Mouse (Mus musculus): ENCODE results near the gene Ttc9c. TPM values are rescaled to one million over a fixed set of nuclear protein-coding genes. Genes with fewer than 3 reads are reported as not detected.
A peak's percentile ranks its signal among the peaks of the same experiment; 100 is the strongest.
"Not testable (repeated sequence)": the region's sequence is repeated elsewhere in the genome, so short reads cannot be mapped to it uniquely, and the experiment has no call there.

Ttc9c gene
- polyA plus RNA-seq, 1 experiment from 2014 or later: 30.9 TPM

DNA sequence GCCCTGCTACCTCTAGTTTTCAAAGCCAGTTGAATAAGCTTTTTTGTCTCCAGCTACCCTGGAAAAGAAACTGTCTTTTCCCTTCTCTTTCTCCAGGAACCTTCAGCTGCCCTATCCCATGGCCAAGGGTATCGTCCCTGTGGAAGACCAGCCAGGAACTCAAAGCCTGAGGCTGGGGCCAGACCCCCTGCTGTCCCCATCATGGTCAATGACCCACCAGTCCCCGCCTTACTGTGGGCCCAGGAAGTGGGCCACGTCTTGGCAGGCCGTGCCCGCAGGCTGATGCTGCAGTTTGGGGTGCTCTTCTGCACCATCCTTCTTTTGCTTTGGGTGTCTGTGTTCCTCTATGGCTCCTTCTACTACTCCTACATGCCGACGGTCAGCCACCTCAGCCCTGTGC is 21.9 kb upstream of the Ttc9c start:
- Histone ChIP-seq H3K4me1 (replicated peaks) (peaks cover 33% of the 10 kb centered on the region), H3K9ac (peak overlapping the region; percentile 68; the same call in 1 of the 2 replicates), H3K27ac (no peak overlapping the region), H3K4me3 (peak overlapping the region; percentile 64), H3K4me2 (peak overlapping the region; percentile 84), H3K9me3 (replicated peaks) (no peaks in the 10 kb centered on the region), H3K36me3 (peaks cover 14% of the 10 kb centered on the region), H3K27me3 (no peaks in the 10 kb centered on the region)
- ATAC-seq (replicated peaks; ENCODE audit: insufficient number of reproducible peaks, insufficient read depth, low FRiP score, low read depth): no peak
- WGBS: 93% methylated on average over 7 of the region's 7 CpGs

DNA sequence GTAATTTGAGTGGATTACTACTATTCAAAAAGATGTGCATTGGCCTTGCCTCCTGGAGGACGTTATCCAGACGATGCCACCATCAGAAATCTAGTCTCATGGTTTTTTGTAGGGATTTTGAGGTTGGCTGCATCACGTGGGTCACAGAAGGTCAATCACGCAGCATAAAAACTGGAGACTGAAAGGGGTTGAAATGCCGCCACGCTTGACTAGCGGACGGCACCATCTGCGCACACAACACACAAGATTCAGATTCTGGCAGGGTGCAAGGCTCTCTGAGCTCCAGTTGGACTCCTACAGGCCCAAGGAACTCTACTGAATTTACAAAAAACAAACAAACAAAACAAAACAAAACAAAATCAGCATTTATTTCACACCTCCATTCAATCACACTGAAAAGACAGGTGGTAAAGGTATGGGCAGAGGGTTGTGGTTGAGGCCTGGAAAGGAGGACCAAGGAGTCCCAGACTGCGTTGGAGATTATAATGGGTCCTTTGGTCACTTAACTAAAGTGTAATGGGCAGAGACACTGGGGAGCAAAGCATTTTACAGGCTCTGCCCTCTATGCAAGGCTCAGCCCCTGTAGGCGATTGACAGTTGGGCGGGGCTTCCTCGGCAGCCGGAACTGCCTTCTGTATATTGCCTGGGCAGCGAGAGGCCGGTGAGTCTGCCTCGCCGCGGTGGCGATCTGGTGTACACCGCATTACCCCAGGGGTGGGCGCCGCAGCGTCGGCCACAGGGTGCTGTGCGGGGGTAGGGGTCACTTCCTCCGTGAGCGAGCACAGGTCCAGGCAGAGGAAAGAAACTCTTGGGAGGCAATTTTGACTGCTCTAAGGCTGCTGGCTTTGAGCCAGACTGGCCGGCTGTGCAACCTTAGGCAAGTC is 21.0 kb upstream of the Ttc9c start:
- no peak overlapping the region for H3K27ac ChIP-seq
- WGBS: 26% methylated on average over 29 of the region's 29 CpGs

DNA sequence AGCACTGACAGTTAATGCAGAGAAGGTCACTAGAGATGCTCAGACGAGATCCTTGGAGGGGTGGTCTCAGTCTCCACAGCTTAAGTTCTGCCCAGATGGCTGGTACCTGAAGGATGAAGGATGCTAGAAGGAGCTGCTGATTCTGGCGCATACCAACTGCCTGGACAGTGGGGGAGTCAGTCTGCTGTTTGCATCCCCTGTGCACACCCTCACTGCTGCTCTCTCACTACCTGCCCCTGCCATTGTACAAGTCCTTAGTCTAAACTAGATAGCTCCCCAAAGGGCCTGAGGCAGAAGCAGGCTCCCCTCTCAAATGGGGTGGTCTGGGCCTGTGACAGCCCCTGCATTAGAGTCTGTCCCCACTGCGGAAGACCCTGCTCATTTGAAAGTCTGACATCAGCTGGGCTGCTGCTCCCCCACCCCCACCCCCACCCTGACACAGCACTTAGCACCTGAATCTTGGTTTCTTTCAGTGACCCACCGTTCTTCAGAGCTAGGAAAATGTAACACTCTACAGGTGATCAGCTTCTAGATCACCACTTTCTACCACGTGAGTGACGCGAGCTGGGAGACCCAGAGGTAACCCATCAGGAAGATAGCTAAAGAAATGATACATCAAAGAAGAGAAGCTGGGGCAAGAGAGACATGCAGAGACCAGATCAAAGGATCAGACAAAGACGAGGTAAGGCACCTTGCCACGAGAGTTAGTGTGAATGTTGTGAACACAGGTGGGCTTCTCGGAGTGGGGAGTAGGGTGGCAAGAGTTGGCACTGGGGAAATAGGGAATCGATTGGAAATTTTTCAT is 20.2 kb upstream of the Ttc9c start, which contains the start of gene Gng3:
Gng3 (minus strand) TSS at position 92 of the 805 bp plus-strand sequence.
- Histone ChIP-seq H3K9ac (peak within 1 kb of the TSS; percentile 76), H3K4me3 (peak within 1 kb of the TSS; percentile 65), H3K4me1 (replicated peaks) (peaks cover 33% of the 10 kb centered on the region), H3K27ac (peak within 1 kb of the TSS; percentile 97), H3K4me2 (peak within 1 kb of the TSS; percentile 95), H3K36me3 (peaks cover 17% of the 10 kb centered on the region; the same call in 1 of the 2 replicates), H3K9me3 (replicated peaks) (no peaks in the 10 kb centered on the region), H3K27me3 (no peaks in the 10 kb centered on the region)
- WGBS: 66% methylated on average over 11 of the region's 11 CpGs
- 0 out of 2 replicates have a peak, but pooled peaks have one; percentile 2 for ATAC-seq (replicated peaks; ENCODE audit: insufficient number of reproducible peaks, insufficient read depth, low FRiP score, low read depth)

More for the DNA sequence above, 21.0 kb upstream of the Ttc9c start:
- Histone ChIP-seq H3K9ac (peak overlapping the region; percentile 68), H3K9me3 (replicated peaks) (no peaks in the 10 kb centered on the region), H3K4me3 (peak overlapping the region; percentile 64), H3K36me3 (peaks cover 10% of the 10 kb centered on the region; the same call in 1 of the 2 replicates), H3K4me1 (replicated peaks) (peaks cover 33% of the 10 kb centered on the region), H3K4me2 (peak overlapping the region; percentile 84), H3K27me3 (no peaks in the 10 kb centered on the region)
- ATAC-seq (replicated peaks; ENCODE audit: insufficient number of reproducible peaks, insufficient read depth, low FRiP score, low read depth): peak; percentile 36

GRCm38 (mm10) chr19:8838041-8838730 is 19.1 kb upstream of the Ttc9c start:
- 20% methylated on average over 15 of the region's 15 CpGs for WGBS
- Histone ChIP-seq H3K36me3 (peaks cover 28% of the 10 kb centered on the region), H3K9ac (peak overlapping the region; percentile 76), H3K4me3 (peak overlapping the region; percentile 65), H3K27me3 (no peaks in the 10 kb centered on the region), H3K27ac (peak overlapping the region; percentile 97), H3K4me1 (replicated peaks) (peaks cover 33% of the 10 kb centered on the region), H3K9me3 (replicated peaks) (no peaks in the 10 kb centered on the region), H3K4me2 (peak overlapping the region; percentile 95)
- ATAC-seq (replicated peaks; ENCODE audit: insufficient number of reproducible peaks, insufficient read depth, low FRiP score, low read depth): no peak

GRCm38 (mm10) chr19:8837251-8837791 is 18.2 kb upstream of the Ttc9c start, which contains the start of gene Bscl2:
Gene Bscl2 (plus strand): TSS chr19:8837467.
- ATAC-seq (replicated peaks; ENCODE audit: insufficient number of reproducible peaks, insufficient read depth, low FRiP score, low read depth): peak; percentile 65
- 1% methylated on average over 35 of the region's 38 CpGs for WGBS
- Histone ChIP-seq H3K4me2 (peak within 1 kb of the TSS; percentile 95), H3K9me3 (replicated peaks) (no peaks in the 10 kb centered on the region), H3K9ac (peak within 1 kb of the TSS; percentile 76), H3K27me3 (no peaks in the 10 kb centered on the region), H3K36me3 (peaks cover 29% of the 10 kb centered on the region), H3K4me1 (replicated peaks) (peaks cover 33% of the 10 kb centered on the region), H3K27ac (peak within 1 kb of the TSS; percentile 97), H3K4me3 (peak within 1 kb of the TSS; percentile 65)

DNA sequence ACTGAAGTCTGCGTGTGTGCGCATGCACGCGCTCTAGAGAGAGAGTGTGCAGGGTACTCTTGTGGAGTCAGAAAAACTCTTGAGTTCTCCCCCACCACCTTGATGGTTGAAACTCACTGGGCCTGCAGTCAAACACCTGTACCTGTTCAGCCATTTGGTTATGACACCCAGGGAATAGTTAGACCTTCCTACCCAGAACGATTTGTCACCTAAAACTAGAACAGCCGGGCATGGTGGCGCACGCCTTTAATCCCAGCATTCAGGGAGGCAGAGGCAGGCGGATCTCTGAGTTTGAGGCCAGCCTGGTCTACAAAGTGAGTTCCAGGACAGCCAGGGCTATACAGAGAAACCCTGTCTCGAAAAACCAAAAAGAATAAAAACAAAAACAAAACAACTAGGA is 17.2 kb upstream of the Ttc9c start:
- WGBS: 94% methylated on average over 10 of the region's 10 CpGs
- H3K4me3 ChIP-seq; ATAC-seq (replicated peaks; ENCODE audit: insufficient number of reproducible peaks, insufficient read depth, low FRiP score, low read depth); H3K9me3 ChIP-seq (replicated peaks); H3K27ac ChIP-seq; H3K27me3 ChIP-seq; H3K9ac ChIP-seq; H3K4me2 ChIP-seq: not testable (repeated sequence)
- peaks cover 36% of the 10 kb centered on the region for H3K36me3 ChIP-seq
- H3K4me1 ChIP-seq (replicated peaks): peaks cover 33% of the 10 kb centered on the region

DNA sequence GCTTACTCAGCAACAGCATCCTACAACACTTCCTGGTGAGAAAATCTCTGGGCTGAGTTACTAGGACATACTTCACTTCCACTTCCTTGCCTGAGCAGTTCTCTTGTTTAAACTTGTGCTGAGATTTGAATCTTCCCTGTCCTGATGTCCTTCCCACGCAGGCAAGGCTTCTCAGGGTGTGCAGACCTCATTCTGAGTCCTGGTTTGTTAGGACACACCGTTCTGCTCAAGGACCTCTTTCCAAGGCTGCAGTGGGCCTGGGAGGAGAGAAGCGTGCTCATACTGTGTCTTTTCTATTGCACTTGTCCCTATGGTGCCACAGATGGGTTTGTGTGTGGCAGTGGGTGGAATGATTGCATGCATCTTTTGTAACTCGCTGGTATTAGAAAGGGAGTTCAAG is 13.8 kb upstream of the Ttc9c start:
- Histone ChIP-seq H3K4me1 (replicated peaks) (peaks cover 2% of the 10 kb centered on the region), H3K4me3 (no peak overlapping the region), H3K4me2 (no peak overlapping the region), H3K9me3 (replicated peaks) (no peaks in the 10 kb centered on the region), H3K36me3 (peaks cover 70% of the 10 kb centered on the region), H3K9ac (no peak overlapping the region), H3K27me3 (no peaks in the 10 kb centered on the region), H3K27ac (no peak overlapping the region)
- 94% methylated on average over 4 of the region's 4 CpGs for WGBS
- no peak for ATAC-seq (replicated peaks; ENCODE audit: insufficient number of reproducible peaks, insufficient read depth, low FRiP score, low read depth)

DNA sequence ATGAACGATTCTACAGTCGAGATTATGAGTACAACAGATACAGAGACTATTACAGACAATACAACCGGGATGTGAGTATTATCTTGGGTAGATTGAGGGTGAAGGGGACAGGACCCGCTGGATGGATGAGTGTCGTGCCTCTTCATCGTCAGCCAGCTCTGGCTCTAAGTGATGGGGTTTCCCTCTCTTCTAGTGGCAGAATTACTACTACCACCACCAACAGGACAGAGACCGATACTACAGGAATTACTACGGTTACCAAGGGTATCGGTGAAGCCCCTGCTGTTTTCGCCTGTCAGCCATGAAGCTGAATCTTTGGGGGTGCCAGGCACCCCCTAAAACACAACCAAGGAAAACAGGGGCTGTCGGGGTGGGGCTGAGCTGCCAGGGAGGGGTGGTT is 12.1 kb upstream of the Ttc9c start:
- Histone ChIP-seq H3K27ac (no peak overlapping the region), H3K36me3 (peaks cover 87% of the 10 kb centered on the region), H3K27me3 (no peaks in the 10 kb centered on the region), H3K9ac (no peak overlapping the region), H3K9me3 (replicated peaks) (no peaks in the 10 kb centered on the region), H3K4me2 (no peak overlapping the region), H3K4me1 (replicated peaks) (no peaks in the 10 kb centered on the region), H3K4me3 (no peak overlapping the region)
- no peak for ATAC-seq (replicated peaks; ENCODE audit: insufficient number of reproducible peaks, insufficient read depth, low FRiP score, low read depth)
- 77% methylated on average over 11 of the region's 11 CpGs for WGBS

DNA sequence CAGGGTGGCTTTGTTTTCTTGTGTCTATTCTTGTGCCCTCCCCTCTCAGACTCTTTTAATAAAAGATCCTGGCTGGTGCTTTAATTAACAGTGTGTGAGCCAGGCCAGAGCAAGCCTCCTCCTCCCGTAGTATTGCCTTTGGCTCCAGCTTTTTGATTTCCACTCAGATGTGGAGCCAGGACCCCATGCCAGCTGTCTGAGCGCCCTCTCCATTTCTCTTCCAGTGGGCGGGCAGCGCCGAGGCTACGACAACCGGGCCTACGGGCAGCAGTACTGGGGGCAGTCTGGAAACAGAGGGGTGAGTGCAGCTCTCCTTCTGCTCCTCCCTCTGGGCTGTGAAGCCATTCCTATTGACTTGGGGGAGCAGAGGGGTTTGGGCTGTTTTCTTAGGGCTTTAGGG is 11.5 kb upstream of the Ttc9c start:
- 89% methylated on average over 8 of the region's 8 CpGs for WGBS
- Histone ChIP-seq H3K9me3 (replicated peaks) (no peaks in the 10 kb centered on the region), H3K9ac (no peak overlapping the region)

GRCm38 (mm10) chr19:8829660-8830059 is 10.5 kb upstream of the Ttc9c start, which contains the start of gene AC129217.1:
Gene AC129217.1 (plus strand): TSS chr19:8829773.
- H3K4me2 ChIP-seq: no peak within 1 kb of the TSS
- no peaks in the 10 kb centered on the region for H3K9me3 ChIP-seq (replicated peaks)
- no peaks in the 10 kb centered on the region for H3K4me1 ChIP-seq (replicated peaks)
- no peak for ATAC-seq (replicated peaks; ENCODE audit: insufficient number of reproducible peaks, insufficient read depth, low FRiP score, low read depth)
- H3K9ac ChIP-seq: no peak within 1 kb of the TSS
- no peak within 1 kb of the TSS for H3K4me3 ChIP-seq
- 85% methylated on average over 8 of the region's 8 CpGs for WGBS
- peaks cover 99% of the 10 kb centered on the region for H3K36me3 ChIP-seq
- no peaks in the 10 kb centered on the region for H3K27me3 ChIP-seq
- no peak within 1 kb of the TSS for H3K27ac ChIP-seq

More for the DNA sequence above, 11.5 kb upstream of the Ttc9c start:
- no peak overlapping the region for H3K27ac ChIP-seq
- no peak overlapping the region for H3K4me2 ChIP-seq
- H3K4me3 ChIP-seq: no peak overlapping the region
- ATAC-seq (replicated peaks; ENCODE audit: insufficient number of reproducible peaks, insufficient read depth, low FRiP score, low read depth): no peak
- no peaks in the 10 kb centered on the region for H3K27me3 ChIP-seq
- peaks cover 93% of the 10 kb centered on the region for H3K36me3 ChIP-seq
- H3K4me1 ChIP-seq (replicated peaks): no peaks in the 10 kb centered on the region

Measured in heart, embryonic 15.5 days (tissue).